Mouse (Mus musculus) limb, embryonic 13.5 days (tissue): ENCODE data around the gene Tmem176b. TPM values are rescaled to one million over a fixed set of nuclear protein-coding genes. Genes with fewer than 3 reads are reported as not detected.
"Not testable (repeated sequence)": the region's sequence is repeated elsewhere in the genome, so short reads cannot be mapped to it uniquely, and the experiment has no call there.

Source experiments
- ATAC-seq: fragments of 200-750 bp; cut with Nextera tagmentation; 2 replicates; pipeline ENCODE4 v1.8.0; 2017; ENCODE audit warnings: low read depth, moderate number of reproducible peaks, moderate TSS enrichment; ENCODE audit not compliant: low FRiP score
- H3K27ac ChIP-seq: fragments of 300-500 bp; sonication (generic); 2 replicates; pipeline ENCODE4 v1.5.1; 2015; ENCODE audit warnings: inconsistent platforms, mild to moderate bottlenecking, moderate library complexity
- H3K27me3 ChIP-seq: fragments of 300-500 bp; sonication (generic); 2 replicates; pipeline ENCODE4 v1.6.1; 2015; ENCODE audit warnings: mild to moderate bottlenecking, inconsistent platforms
- H3K36me3 ChIP-seq: fragments of 300-500 bp; sonication (generic); 2 replicates; pipeline ENCODE4 v1.6.1; 2015; ENCODE audit warnings: inconsistent platforms, mild to moderate bottlenecking, moderate library complexity
- H3K4me1 ChIP-seq: fragments of 300-500 bp; sonication (generic); 2 replicates; pipeline ENCODE4 v1.6.1; 2015; ENCODE audit warnings: inconsistent platforms
- H3K4me2 ChIP-seq: fragments of 300-500 bp; sonication (generic); replicated peaks from 2 replicates; pipeline ENCODE4 v1.6.1; 2015; ENCODE audit warnings: inconsistent platforms, mild to moderate bottlenecking, moderate library complexity
- H3K4me3 ChIP-seq: fragments of 300-500 bp; sonication (generic); 2 replicates; pipeline ENCODE4 v1.5.1; 2015; ENCODE audit warnings: moderate library complexity, mild to moderate bottlenecking, inconsistent platforms
- H3K9ac ChIP-seq: fragments of 300-500 bp; sonication (generic); 2 replicates; pipeline ENCODE4 v1.6.1; 2015; ENCODE audit warnings: mild to moderate bottlenecking, inconsistent platforms
- H3K9me3 ChIP-seq: fragments of 300-500 bp; sonication (generic); 2 replicates; pipeline ENCODE4 v1.6.1; 2016; ENCODE audit warnings: inconsistent platforms
- WGBS: fragments of 180-500 bp; shearing (Covaris S2); methylation state at CpG from one replicate; pipeline ENCODE4 v1.1.7; 2015; 5-methylcytosine and 5-hydroxymethylcytosine counted together
- polyA plus RNA-seq: library from polyadenylated mRNA; unstranded; fragments of >200 nt; fragmentation: Nextera tagmentation; extraction: Ambion mirVana; gene quantifications from 2 replicates; pipeline ENCODE4 v1.2.1, GENCODE M21; 2015

Tmem176b gene
- polyA plus RNA-seq, 1 experiment from 2014 or later = 224 TPM

DNA sequence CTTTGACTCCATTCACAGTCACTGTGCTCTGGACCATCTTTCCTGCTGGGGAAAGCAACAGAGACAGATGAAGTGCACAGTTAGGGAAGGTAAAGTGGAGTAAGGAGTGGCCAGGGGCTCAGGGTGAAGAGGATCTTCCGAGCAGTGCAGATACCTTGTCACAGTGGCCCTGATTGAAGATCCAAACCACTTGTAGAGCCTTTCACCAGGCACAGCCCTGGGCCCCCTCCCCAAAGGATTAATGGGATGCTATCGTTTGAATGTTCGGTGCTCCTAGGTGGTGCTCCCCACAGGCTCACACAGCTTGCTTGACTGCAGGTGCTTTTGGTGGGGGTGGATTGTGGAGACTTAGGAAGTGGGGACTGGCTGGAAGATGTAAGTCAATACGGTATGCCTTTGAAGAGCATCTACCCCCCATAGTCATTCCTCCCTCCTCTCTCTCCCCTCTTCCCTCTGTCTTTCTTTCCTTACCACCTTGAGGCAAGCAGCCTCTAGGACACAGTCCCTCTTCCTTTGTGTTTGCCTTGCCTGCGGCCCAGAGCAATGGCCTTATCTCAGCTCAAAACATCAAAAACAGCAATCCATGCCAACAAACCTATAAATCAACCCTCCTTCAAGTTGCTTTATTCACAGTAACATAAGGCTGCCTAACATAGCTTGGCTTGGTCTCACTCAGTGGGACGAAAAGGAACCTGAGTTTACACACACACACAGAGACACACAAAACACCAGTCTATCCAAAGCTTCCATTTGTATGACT is 2.8 kb downstream of the Tmem176b start:
- 72% methylated on average over 6 of the region's 6 CpGs for WGBS
- peak overlapping the region; percentile 89 for H3K4me2 ChIP-seq
- H3K36me3 ChIP-seq = peaks cover 57% of the 10 kb centered on the region
- no peak overlapping the region for H3K27ac ChIP-seq
- ATAC-seq = no peak
- H3K9ac ChIP-seq = no peak overlapping the region
- no peaks in the 10 kb centered on the region for H3K9me3 ChIP-seq
- H3K27me3 ChIP-seq = no peaks in the 10 kb centered on the region
- peaks cover 47% of the 10 kb centered on the region for H3K4me1 ChIP-seq
- no peak overlapping the region for H3K4me3 ChIP-seq

GRCm38 (mm10) chr6:48837516-48837915 is 3.8 kb downstream of the Tmem176b start:
- Histone ChIP-seq H3K4me2 (no peak overlapping the region), H3K4me3 (no peak overlapping the region), H3K9me3 (no peaks in the 10 kb centered on the region), H3K36me3 (peaks cover 59% of the 10 kb centered on the region), H3K9ac (no peak overlapping the region), H3K27ac (no peak overlapping the region), H3K4me1 (peaks cover 43% of the 10 kb centered on the region), H3K27me3 (no peaks in the 10 kb centered on the region)
- ATAC-seq = no peak
- 84% methylated on average over 7 of the region's 7 CpGs for WGBS

- Histone ChIP-seq H3K4me3 (no peak overlapping the region), H3K36me3 (peaks cover 64% of the 10 kb centered on the region), H3K4me1 (peaks cover 30% of the 10 kb centered on the region), H3K4me2 (no peak overlapping the region), H3K9me3 (no peaks in the 10 kb centered on the region), H3K27ac (no peak overlapping the region), H3K27me3 (no peaks in the 10 kb centered on the region), H3K9ac (no peak overlapping the region)
- ATAC-seq = no peak
- 87% methylated on average over 5 of the region's 5 CpGs for WGBS
Measured at GRCm38 (mm10) chr6:48836146-48836545, 5.2 kb downstream of the Tmem176b start.

GRCm38 (mm10) chr6:48835241-48835640 is 6.1 kb downstream of the Tmem176b start:
- Histone ChIP-seq H3K4me3 (no peak overlapping the region), H3K4me2 (no peak overlapping the region), H3K27ac (no peak overlapping the region), H3K9ac (no peak overlapping the region), H3K4me1 (peaks cover 23% of the 10 kb centered on the region), H3K9me3 (no peaks in the 10 kb centered on the region), H3K27me3 (no peaks in the 10 kb centered on the region), H3K36me3 (peaks cover 64% of the 10 kb centered on the region)
- WGBS = 89% methylated on average over 5 of the region's 5 CpGs
- ATAC-seq = no peak

DNA sequence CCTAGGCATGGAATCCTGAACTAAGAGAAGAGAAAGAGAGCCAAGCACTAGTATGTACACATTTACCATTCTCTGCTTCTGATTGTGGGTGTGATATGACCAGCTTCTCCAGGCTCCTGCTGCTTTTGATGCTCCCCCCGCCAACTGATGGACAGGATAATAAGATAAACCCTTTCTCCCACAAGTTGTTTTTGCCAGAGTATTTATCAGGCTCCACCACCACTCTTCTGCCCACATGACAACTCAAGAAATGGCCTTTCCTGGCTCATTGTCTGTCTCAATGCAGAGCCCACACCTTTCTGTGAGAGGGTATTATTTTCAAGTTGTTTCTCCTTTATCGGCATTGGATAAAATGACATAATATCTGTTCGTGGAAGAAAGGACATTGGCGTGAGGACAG is 7.8 kb downstream of the Tmem176b start:
- peaks cover 64% of the 10 kb centered on the region for H3K36me3 ChIP-seq

GRCm38 (mm10) chr6:48832426-48832825 is 8.9 kb downstream of the Tmem176b start:
- Histone ChIP-seq H3K4me2 (no peak overlapping the region), H3K36me3 (peaks cover 54% of the 10 kb centered on the region), H3K27me3 (no peaks in the 10 kb centered on the region), H3K4me1 (0 out of 2 replicates have a peak, but pooled peaks cover 4% of the 10 kb centered on the region), H3K27ac (no peak overlapping the region), H3K9ac (no peak overlapping the region), H3K9me3 (no peaks in the 10 kb centered on the region), H3K4me3 (no peak overlapping the region)
- 94% methylated on average over 1 of the region's 1 CpGs for WGBS
- ATAC-seq = no peak

More for the DNA sequence above, 7.8 kb downstream of the Tmem176b start:
- peaks cover 9% of the 10 kb centered on the region for H3K4me1 ChIP-seq
- no peaks in the 10 kb centered on the region for H3K9me3 ChIP-seq
- WGBS = 96% methylated on average over 4 of the region's 4 CpGs
- ATAC-seq = no peak
- H3K27ac ChIP-seq = no peak overlapping the region
- H3K4me2 ChIP-seq = no peak overlapping the region
- H3K4me3 ChIP-seq = no peak overlapping the region
- H3K27me3 ChIP-seq = no peaks in the 10 kb centered on the region
- no peak overlapping the region for H3K9ac ChIP-seq

- no peak overlapping the region for H3K9ac ChIP-seq
- 90% methylated on average over 5 of the region's 5 CpGs for WGBS
- H3K27ac ChIP-seq = no peak overlapping the region
- H3K4me3 ChIP-seq = no peak overlapping the region
- no peak for ATAC-seq
- no peak overlapping the region for H3K4me2 ChIP-seq
- no peaks in the 10 kb centered on the region for H3K9me3 ChIP-seq
- 0 out of 2 replicates have a peak, but pooled peaks cover 4% of the 10 kb centered on the region for H3K4me1 ChIP-seq
- peaks cover 41% of the 10 kb centered on the region for H3K36me3 ChIP-seq
- H3K27me3 ChIP-seq = no peaks in the 10 kb centered on the region
Measured at GRCm38 (mm10) chr6:48831141-48831540, 10.2 kb downstream of the Tmem176b start.

DNA sequence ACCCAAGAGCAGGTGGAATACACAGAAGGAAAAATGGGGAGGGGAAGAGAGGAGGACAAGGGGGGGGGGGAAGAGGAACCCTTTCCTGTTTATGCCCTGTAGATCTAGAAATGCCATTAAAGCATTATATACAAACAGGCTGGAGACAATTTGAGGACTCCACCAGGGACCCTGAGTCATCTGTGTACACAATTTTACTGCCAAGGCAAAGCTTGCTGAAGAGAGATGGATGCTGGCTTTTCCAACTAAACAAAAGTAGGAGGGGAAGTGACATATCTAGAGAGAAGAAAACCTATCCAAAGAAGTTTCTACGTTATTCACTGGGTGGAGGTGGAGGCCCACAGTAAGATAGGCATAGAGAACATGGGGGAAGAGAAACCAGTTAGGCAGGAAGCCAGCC is 11.1 kb downstream of the Tmem176b start:
- ATAC-seq = no peak
- H3K9me3 ChIP-seq = no peaks in the 10 kb centered on the region
- H3K27me3 ChIP-seq = no peaks in the 10 kb centered on the region
- 0 out of 2 replicates have a peak, but pooled peaks cover 4% of the 10 kb centered on the region for H3K4me1 ChIP-seq
- H3K36me3 ChIP-seq = peaks cover 32% of the 10 kb centered on the region
- no peak overlapping the region for H3K9ac ChIP-seq
- no peak overlapping the region for H3K4me3 ChIP-seq
- no peak overlapping the region for H3K4me2 ChIP-seq
- H3K27ac ChIP-seq = no peak overlapping the region
- WGBS = 65% methylated on average over 1 of the region's 1 CpGs

GRCm38 (mm10) chr6:48829651-48830050 is 11.6 kb downstream of the Tmem176b start:
- Histone ChIP-seq H3K9ac (no peak overlapping the region), H3K27me3 (no peaks in the 10 kb centered on the region), H3K4me2 (no peak overlapping the region), H3K36me3 (peaks cover 27% of the 10 kb centered on the region), H3K4me3 (no peak overlapping the region), H3K4me1 (0 out of 2 replicates have a peak, but pooled peaks cover 4% of the 10 kb centered on the region), H3K9me3 (no peaks in the 10 kb centered on the region), H3K27ac (no peak overlapping the region)
- ATAC-seq = no peak

GRCm38 (mm10) chr6:48828976-48829375 is 12.3 kb downstream of the Tmem176b start:
- Histone ChIP-seq H3K9me3 (no peaks in the 10 kb centered on the region), H3K36me3 (peaks cover 20% of the 10 kb centered on the region), H3K9ac (no peak overlapping the region), H3K4me1 (0 out of 2 replicates have a peak, but pooled peaks cover 4% of the 10 kb centered on the region), H3K27me3 (no peaks in the 10 kb centered on the region), H3K4me3 (no peak overlapping the region), H3K4me2 (no peak overlapping the region), H3K27ac (no peak overlapping the region)
- 81% methylated on average over 1 of the region's 1 CpGs for WGBS
- ATAC-seq = no peak

GRCm38 (mm10) chr6:48825016-48825415 is 16.3 kb downstream of the Tmem176b start:
- H3K4me2 ChIP-seq = no peak overlapping the region
- no peak overlapping the region for H3K9ac ChIP-seq
- no peak for ATAC-seq
- no peak overlapping the region for H3K4me3 ChIP-seq
- no peaks in the 10 kb centered on the region for H3K9me3 ChIP-seq
- H3K4me1 ChIP-seq = 0 out of 2 replicates have a peak, but pooled peaks cover 4% of the 10 kb centered on the region
- no peaks in the 10 kb centered on the region for H3K36me3 ChIP-seq
- H3K27ac ChIP-seq = no peak overlapping the region
- H3K27me3 ChIP-seq = no peaks in the 10 kb centered on the region
- 65% methylated on average over 7 of the region's 7 CpGs for WGBS

DNA sequence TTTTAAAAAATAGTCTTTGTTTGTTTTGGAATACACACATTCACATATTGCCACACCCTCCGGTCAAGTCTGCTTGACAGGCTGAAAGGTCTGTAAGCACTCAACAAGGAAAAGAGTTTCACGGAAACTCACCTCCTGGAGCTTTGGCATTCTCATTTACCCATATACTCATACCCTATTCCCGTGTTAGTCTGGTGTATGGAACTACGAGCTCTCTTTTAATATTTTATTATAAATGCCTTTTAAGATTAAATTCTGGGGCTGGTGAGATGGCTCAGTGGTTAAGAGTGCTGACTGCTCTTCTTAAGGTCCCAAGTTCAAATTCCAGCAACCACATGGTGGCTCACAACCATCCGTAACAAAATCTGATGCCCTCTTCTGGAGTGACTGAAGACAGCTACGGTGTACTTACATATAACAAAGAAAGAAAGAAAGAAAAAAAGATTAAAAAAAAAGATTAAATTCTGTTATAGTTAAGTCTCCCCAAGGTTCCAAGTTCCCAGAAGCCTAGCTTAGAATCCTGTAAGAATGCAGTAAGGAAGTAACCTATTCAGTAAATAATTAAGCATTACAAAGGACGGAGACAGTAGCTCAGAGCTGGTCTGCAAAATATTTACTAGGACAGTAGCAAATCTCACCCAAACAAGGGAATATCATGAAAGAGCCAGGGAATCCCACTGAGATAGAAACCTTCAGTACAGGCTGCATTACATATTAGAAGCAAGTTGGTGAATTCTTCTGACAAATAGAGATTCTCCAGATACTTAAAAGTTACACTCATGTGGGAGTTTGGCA is 19.1 kb downstream of the Tmem176b start:
- H3K36me3 ChIP-seq = not testable (repeated sequence)
- WGBS = 81% methylated on average over 7 of the region's 7 CpGs

More for the DNA sequence above, 19.1 kb downstream of the Tmem176b start:
- ATAC-seq, H3K9ac ChIP-seq, H3K4me3 ChIP-seq, H3K4me1 ChIP-seq, H3K9me3 ChIP-seq, H3K27me3 ChIP-seq, H3K4me2 ChIP-seq, H3K27ac ChIP-seq: not testable (repeated sequence)
